Mouse (Mus musculus): Measurements from ENCODE around the gene Gpr162.
"Not testable (repeated sequence)": the region's sequence is repeated elsewhere in the genome, so short reads cannot be mapped to it uniquely, and the experiment has no call there.

The Gpr162 gene

GRCm38 (mm10) chr6:124811701-124812560 is 51.9 kb downstream of the Gpr162 start:
- in situ Hi-C loops (cut with MseI, MboI), result no loop called here

DNA sequence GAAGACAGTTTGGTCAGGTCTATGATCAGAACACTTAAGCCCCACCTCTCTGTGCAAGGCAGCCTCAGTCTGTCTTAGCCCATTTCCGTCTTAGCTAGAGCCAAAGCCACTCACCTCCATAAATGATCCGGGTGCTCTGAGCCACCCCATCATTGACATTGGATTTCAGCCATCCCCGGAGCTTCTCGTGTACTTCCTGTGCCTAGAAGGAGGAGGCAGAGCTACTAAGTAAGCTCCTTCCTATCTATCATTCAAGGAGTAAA is 52.4 kb downstream of the Gpr162 start:
- in situ Hi-C loops (cut with MseI, MboI), result no loop called here

- in situ Hi-C loops (cut with MseI, MboI), result not testable (repeated sequence)
These were observed 53.0 kb downstream of the Gpr162 start for GRCm38 (mm10) chr6:124810566-124811402.

DNA sequence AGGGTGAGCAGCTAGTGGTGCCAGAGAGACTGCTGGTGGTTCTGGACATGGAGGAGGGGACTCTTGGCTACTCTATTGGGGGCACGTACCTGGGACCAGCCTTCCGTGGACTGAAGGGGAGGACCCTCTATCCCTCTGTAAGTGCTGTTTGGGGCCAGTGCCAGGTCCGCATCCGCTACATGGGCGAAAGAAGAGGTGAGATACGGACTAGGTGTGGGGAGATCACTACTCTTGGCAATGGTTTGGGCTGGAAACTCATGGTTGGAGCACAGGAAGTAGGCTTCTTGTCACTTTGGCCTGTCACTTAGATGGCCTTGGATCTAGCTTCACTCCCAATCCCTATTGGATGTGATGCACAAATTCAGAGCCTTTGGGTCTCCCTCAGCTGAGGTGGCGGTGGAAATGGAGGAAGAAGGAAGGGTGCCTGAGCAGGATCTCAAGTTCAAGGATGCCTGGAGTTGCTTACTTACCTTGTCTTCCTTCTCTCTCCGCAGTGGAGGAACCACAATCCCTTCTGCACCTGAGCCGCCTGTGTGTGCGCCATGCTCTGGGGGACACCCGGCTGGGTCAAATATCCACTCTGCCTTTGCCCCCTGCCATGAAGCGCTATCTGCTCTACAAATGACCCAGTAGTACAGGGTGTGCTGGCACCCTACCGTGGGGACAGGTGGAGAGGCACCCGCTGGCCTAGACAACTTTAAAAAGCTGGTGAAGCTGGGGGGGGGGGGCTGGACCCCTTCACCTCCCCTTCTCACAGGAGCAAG is 53.8 kb downstream of the Gpr162 start:
- in situ Hi-C loops (cut with MseI, MboI), result no loop called here

- in situ Hi-C loops (cut with MseI, MboI), result no loop called here
These were observed 54.6 kb downstream of the Gpr162 start for GRCm38 (mm10) chr6:124809052-124809774.
